Mouse (Mus musculus): ENCODE measurements around the gene Ppp2r5d. TPM values are rescaled to one million over a fixed set of nuclear protein-coding genes. Genes with fewer than 3 reads are reported as not detected.

Ppp2r5d gene
- polyA plus RNA-seq, 1 experiment from 2014 or later = 111 TPM

- Histone ChIP-seq H3K36me3 (replicated peaks) (peaks cover 61% of the 10 kb centered on the region), H3K4me1 (peaks cover 33% of the 10 kb centered on the region), H3K9ac (peak within 1 kb of the TSS; percentile 68), H3K27ac (peak within 1 kb of the TSS; percentile 73), H3K4me3 (replicated peaks) (peak within 1 kb of the TSS; percentile 61), H3K9me3 (no peaks in the 10 kb centered on the region), H3K27me3 (no peaks in the 10 kb centered on the region), H3K4me2 (peak within 1 kb of the TSS; percentile 88)
- peak; percentile 91 for ATAC-seq (ENCODE audit: low FRiP score)
- under 1% methylated on average over 43 of the region's 43 CpGs for WGBS
These were observed 30.9 kb downstream of the Ppp2r5d start, which contains the start of gene Rrp36 for GRCm38 (mm10) chr17:46673850-46674529. Gene Rrp36, minus strand, starts transcription at chr17:46674352.

GRCm38 (mm10) chr17:46669911-46670310 lies 35.0 kb downstream of the Ppp2r5d start:
- Histone ChIP-seq H3K4me3 (replicated peaks) (no peak overlapping the region), H3K36me3 (replicated peaks) (peaks cover 64% of the 10 kb centered on the region), H3K9ac (no peak overlapping the region), H3K4me2 (no peak overlapping the region), H3K9me3 (no peaks in the 10 kb centered on the region), H3K27me3 (no peaks in the 10 kb centered on the region), H3K4me1 (peaks cover 17% of the 10 kb centered on the region), H3K27ac (no peak overlapping the region)
- ATAC-seq (ENCODE audit: low FRiP score) = no peak
- WGBS = 98% methylated on average over 10 of the region's 10 CpGs

GRCm38 (mm10) chr17:46667712-46668111 lies 37.2 kb downstream of the Ppp2r5d start:
- 96% methylated on average over 16 of the region's 16 CpGs for WGBS
- H3K27me3 ChIP-seq = no peaks in the 10 kb centered on the region
- H3K36me3 ChIP-seq (replicated peaks) = peaks cover 80% of the 10 kb centered on the region
- no peak overlapping the region for H3K4me2 ChIP-seq
- no peak overlapping the region for H3K9ac ChIP-seq
- H3K27ac ChIP-seq = no peak overlapping the region
- no peaks in the 10 kb centered on the region for H3K9me3 ChIP-seq
- H3K4me3 ChIP-seq (replicated peaks) = no peak overlapping the region
- no peak for ATAC-seq (ENCODE audit: low FRiP score)
- H3K4me1 ChIP-seq = no peaks in the 10 kb centered on the region

- ATAC-seq (ENCODE audit: low FRiP score) = no peak
These were observed 42.2 kb downstream of the Ppp2r5d start for GRCm38 (mm10) chr17:46662730-46663129.

GRCm38 (mm10) chr17:46661981-46662380 lies 42.9 kb downstream of the Ppp2r5d start:
- H3K9ac ChIP-seq = no peak overlapping the region
- H3K4me3 ChIP-seq (replicated peaks) = no peak overlapping the region
- H3K4me2 ChIP-seq = no peak overlapping the region
- H3K27ac ChIP-seq = no peak overlapping the region
- no peaks in the 10 kb centered on the region for H3K9me3 ChIP-seq
- ATAC-seq (ENCODE audit: low FRiP score) = no peak
- 95% methylated on average over 12 of the region's 12 CpGs for WGBS
- H3K4me1 ChIP-seq = no peaks in the 10 kb centered on the region
- H3K36me3 ChIP-seq (replicated peaks) = peaks cover 96% of the 10 kb centered on the region
- H3K27me3 ChIP-seq = no peaks in the 10 kb centered on the region

More at GRCm38 (mm10) chr17:46662730-46663129, 42.2 kb downstream of the Ppp2r5d start:
- WGBS = 92% methylated on average over 5 of the region's 5 CpGs
- Histone ChIP-seq H3K9me3 (no peaks in the 10 kb centered on the region), H3K36me3 (replicated peaks) (peaks cover 93% of the 10 kb centered on the region), H3K4me2 (no peak overlapping the region), H3K9ac (no peak overlapping the region), H3K4me1 (no peaks in the 10 kb centered on the region), H3K4me3 (replicated peaks) (no peak overlapping the region), H3K27me3 (no peaks in the 10 kb centered on the region), H3K27ac (no peak overlapping the region)

GRCm38 (mm10) chr17:46661351-46661750 lies 43.6 kb downstream of the Ppp2r5d start:
- ATAC-seq (ENCODE audit: low FRiP score) = no peak

GRCm38 (mm10) chr17:46656054-46656453 lies 48.9 kb downstream of the Ppp2r5d start:
- H3K36me3 ChIP-seq (replicated peaks) = peaks cover 81% of the 10 kb centered on the region
- no peak overlapping the region for H3K4me3 ChIP-seq (replicated peaks)
- no peak overlapping the region for H3K4me2 ChIP-seq
- ATAC-seq (ENCODE audit: low FRiP score) = no peak
- H3K9ac ChIP-seq = no peak overlapping the region
- no peak overlapping the region for H3K27ac ChIP-seq
- no peaks in the 10 kb centered on the region for H3K9me3 ChIP-seq
- WGBS = 92% methylated on average over 6 of the region's 6 CpGs
- peaks cover 23% of the 10 kb centered on the region for H3K4me1 ChIP-seq
- H3K27me3 ChIP-seq = no peaks in the 10 kb centered on the region

More at GRCm38 (mm10) chr17:46661351-46661750, 43.6 kb downstream of the Ppp2r5d start:
- Histone ChIP-seq H3K9ac (no peak overlapping the region), H3K9me3 (no peaks in the 10 kb centered on the region), H3K27me3 (no peaks in the 10 kb centered on the region), H3K27ac (no peak overlapping the region), H3K4me1 (no peaks in the 10 kb centered on the region), H3K4me3 (replicated peaks) (no peak overlapping the region), H3K4me2 (no peak overlapping the region), H3K36me3 (replicated peaks) (peaks cover 95% of the 10 kb centered on the region)
- WGBS = 93% methylated on average over 9 of the region's 9 CpGs

GRCm38 (mm10) chr17:46651755-46652547 lies 53.0 kb downstream of the Ppp2r5d start:
- ATAC-seq (ENCODE audit: low FRiP score) = no peak

GRCm38 (mm10) chr17:46651292-46651691 lies 53.6 kb downstream of the Ppp2r5d start:
- H3K36me3 ChIP-seq (replicated peaks) = peaks cover 47% of the 10 kb centered on the region
- WGBS = 79% methylated on average over 17 of the region's 17 CpGs
- ATAC-seq (ENCODE audit: low FRiP score) = no peak

More at GRCm38 (mm10) chr17:46651755-46652547, 53.0 kb downstream of the Ppp2r5d start:
- Histone ChIP-seq H3K9me3 (no peaks in the 10 kb centered on the region), H3K4me1 (peaks cover 38% of the 10 kb centered on the region), H3K4me2 (peak overlapping the region; percentile 86), H3K27me3 (no peaks in the 10 kb centered on the region), H3K9ac (peak overlapping the region; percentile 86), H3K4me3 (replicated peaks) (peak overlapping the region; percentile 65), H3K27ac (no peak overlapping the region), H3K36me3 (replicated peaks) (peaks cover 53% of the 10 kb centered on the region)
- WGBS = 79% methylated on average over 20 of the region's 20 CpGs

GRCm38 (mm10) chr17:46650232-46651031 lies 54.5 kb downstream of the Ppp2r5d start, which contains the start of gene Cul7:
Gene Cul7, plus strand, starts transcription at chr17:46650337.
- H3K4me3 ChIP-seq (replicated peaks) = peak within 1 kb of the TSS; percentile 65
- H3K9me3 ChIP-seq = no peaks in the 10 kb centered on the region
- H3K36me3 ChIP-seq (replicated peaks) = peaks cover 38% of the 10 kb centered on the region
- H3K27ac ChIP-seq = peak within 1 kb of the TSS; percentile 94
- WGBS = under 1% methylated on average over 58 of the region's 58 CpGs
- H3K4me2 ChIP-seq = peak within 1 kb of the TSS; percentile 86
- H3K9ac ChIP-seq = peak within 1 kb of the TSS; percentile 86
- H3K4me1 ChIP-seq = peaks cover 43% of the 10 kb centered on the region
- ATAC-seq (ENCODE audit: low FRiP score) = peak; percentile 95
- no peaks in the 10 kb centered on the region for H3K27me3 ChIP-seq

More at GRCm38 (mm10) chr17:46651292-46651691, 53.6 kb downstream of the Ppp2r5d start:
- Histone ChIP-seq H3K4me3 (replicated peaks) (peak overlapping the region; percentile 65), H3K27me3 (no peaks in the 10 kb centered on the region), H3K9me3 (no peaks in the 10 kb centered on the region), H3K9ac (peak overlapping the region; percentile 86), H3K27ac (peak overlapping the region; percentile 94; the same call in 1 of the 2 replicates), H3K4me1 (peaks cover 43% of the 10 kb centered on the region), H3K4me2 (peak overlapping the region; percentile 86)

- peak overlapping the region; percentile 86 for H3K9ac ChIP-seq
- no peaks in the 10 kb centered on the region for H3K27me3 ChIP-seq
- H3K36me3 ChIP-seq (replicated peaks) = peaks cover 34% of the 10 kb centered on the region
- peaks cover 48% of the 10 kb centered on the region for H3K4me1 ChIP-seq
- peak overlapping the region; percentile 65 for H3K4me3 ChIP-seq (replicated peaks)
- WGBS = 42% methylated on average over 15 of the region's 15 CpGs
- no peaks in the 10 kb centered on the region for H3K9me3 ChIP-seq
- ATAC-seq (ENCODE audit: low FRiP score) = no peak
- H3K27ac ChIP-seq = peak overlapping the region; percentile 94
- H3K4me2 ChIP-seq = peak overlapping the region; percentile 86
These were observed 55.1 kb downstream of the Ppp2r5d start for GRCm38 (mm10) chr17:46649811-46650210.

GRCm38 (mm10) chr17:46648436-46648835 lies 56.5 kb downstream of the Ppp2r5d start:
- H3K27ac ChIP-seq = no peak overlapping the region
- peaks cover 56% of the 10 kb centered on the region for H3K4me1 ChIP-seq
- H3K4me2 ChIP-seq = no peak overlapping the region
- no peak overlapping the region for H3K4me3 ChIP-seq (replicated peaks)
- no peaks in the 10 kb centered on the region for H3K9me3 ChIP-seq
- 97% methylated on average over 9 of the region's 9 CpGs for WGBS
- peaks cover 21% of the 10 kb centered on the region for H3K36me3 ChIP-seq (replicated peaks)
- no peak for ATAC-seq (ENCODE audit: low FRiP score)
- no peak overlapping the region for H3K9ac ChIP-seq
- H3K27me3 ChIP-seq = no peaks in the 10 kb centered on the region
